Mouse (Mus musculus) layer of hippocampus, adult 8-10 months (tissue): ENCODE measurements around the gene Nin. TPM values are rescaled to one million over a fixed set of nuclear protein-coding genes. Genes with fewer than 3 reads are reported as not detected.

Experiments used
- DNase-seq, 2 experiments: peaks; one replicate each; pipeline ENCODE4 v3.0.0; 2022; ENCODE audit warnings: low spot score in 2 of 2
- total RNA-seq, 4 experiments: library from RNA; stranded (reverse); gene quantifications; 2 replicates each; pipeline ENCODE4 v1.2.4; 2022

Nin gene
- total RNA-seq, 4 experiments from 2014 or later, result 58.1 to 82.5 (median 66.6) TPM

DNA sequence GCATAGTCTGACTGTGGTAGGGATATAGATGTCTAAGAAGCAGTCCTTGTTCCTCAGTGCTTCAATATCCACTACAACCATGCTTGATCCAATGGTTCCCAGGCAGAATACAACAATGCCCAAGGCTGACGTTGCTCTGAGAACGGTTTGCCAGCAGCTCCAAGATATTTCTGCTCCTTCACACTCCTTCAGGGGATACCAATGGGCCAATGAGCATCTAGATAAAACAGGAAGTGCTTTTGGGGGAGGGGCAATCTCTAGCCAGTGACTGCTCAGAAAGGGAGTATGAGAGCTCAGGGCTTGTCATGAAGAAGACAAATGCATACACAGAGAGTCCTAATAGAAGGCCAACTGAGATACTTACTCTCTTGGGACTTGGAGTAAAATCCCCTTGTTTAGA lies 6.0 kb upstream of the Nin start:
- DNase-seq, result no peak

- DNase-seq, result peak; percentile 74 to 76
Observed at GRCm38 (mm10) chr12:70118721-70119345, 5.3 kb upstream of the Nin start.

- DNase-seq, result no peak
Observed at GRCm38 (mm10) chr12:70117146-70117545, 3.6 kb upstream of the Nin start.

- DNase-seq, result peak in 1 of 2 experiments; percentile 25
Observed at GRCm38 (mm10) chr12:70112090-70112383, 1.5 kb downstream of the Nin start.

- peak in 1 of 2 experiments; percentile 52 for DNase-seq
Observed at GRCm38 (mm10) chr12:70111367-70112089, 2.0 kb downstream of the Nin start.

DNA sequence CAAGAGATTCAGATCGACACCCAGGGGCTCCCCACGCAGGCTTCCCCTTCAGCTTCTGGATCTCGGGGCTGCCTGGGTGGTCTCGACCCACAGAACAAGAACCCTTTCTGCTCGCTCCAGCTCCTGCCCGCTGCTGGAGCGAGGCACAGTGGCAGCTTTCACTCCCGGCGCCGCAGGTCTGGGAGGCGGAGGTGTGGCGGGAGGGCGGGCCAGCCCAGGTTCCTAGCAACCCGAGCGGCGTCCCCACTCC lies 2.5 kb downstream of the Nin start:
- DNase-seq, result no peak

GRCm38 (mm10) chr12:70110375-70111116 lies 3.0 kb downstream of the Nin start:
- DNase-seq, result no peak

GRCm38 (mm10) chr12:70109921-70110320 lies 3.6 kb downstream of the Nin start:
- DNase-seq, result no peak

GRCm38 (mm10) chr12:70108104-70108503 lies 5.4 kb downstream of the Nin start:
- no peak for DNase-seq

DNA sequence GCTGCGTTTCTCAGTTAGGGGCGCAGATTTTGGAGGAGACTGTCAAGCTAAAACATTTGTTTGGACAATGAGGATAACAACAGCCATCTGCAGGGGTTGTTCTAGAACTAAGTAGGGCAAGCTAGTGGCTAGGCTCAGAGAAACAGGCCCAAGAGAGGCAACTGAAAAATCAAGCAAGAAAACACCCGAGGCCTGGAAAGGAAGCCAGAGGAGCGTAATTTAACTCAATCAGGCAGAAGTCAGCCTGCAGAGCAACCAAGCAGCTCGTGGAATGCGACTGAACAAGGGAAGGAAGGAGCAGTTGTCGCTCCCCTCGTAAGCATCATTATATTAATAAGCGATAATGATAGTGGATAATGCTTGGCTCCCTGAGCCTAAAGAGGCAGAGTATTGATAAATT lies 7.0 kb downstream of the Nin start:
- DNase-seq, result no peak

DNA sequence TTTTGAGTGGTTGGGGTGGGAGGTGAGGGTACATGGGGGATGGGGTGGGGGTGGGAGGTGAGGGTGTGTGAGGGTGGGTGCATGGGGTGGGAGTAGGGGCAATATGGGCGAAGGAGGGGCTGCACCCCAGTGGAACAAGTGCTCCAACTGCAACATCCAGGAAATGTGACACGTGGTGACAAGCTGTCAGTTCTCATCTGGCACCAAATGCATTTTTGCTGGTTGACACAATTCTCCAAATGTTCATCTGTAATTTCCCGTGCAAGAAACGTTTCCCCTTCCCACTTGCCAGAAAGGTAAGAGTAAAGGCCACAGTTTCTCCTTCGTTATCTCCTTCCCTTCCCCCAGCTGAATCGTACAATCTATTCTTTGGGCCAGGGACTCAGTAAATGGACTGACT lies 7.6 kb downstream of the Nin start:
- DNase-seq, result peak in 1 of 2 experiments; percentile 29

- no peak for DNase-seq
Observed at GRCm38 (mm10) chr12:70104776-70105420, 8.6 kb downstream of the Nin start.

DNA sequence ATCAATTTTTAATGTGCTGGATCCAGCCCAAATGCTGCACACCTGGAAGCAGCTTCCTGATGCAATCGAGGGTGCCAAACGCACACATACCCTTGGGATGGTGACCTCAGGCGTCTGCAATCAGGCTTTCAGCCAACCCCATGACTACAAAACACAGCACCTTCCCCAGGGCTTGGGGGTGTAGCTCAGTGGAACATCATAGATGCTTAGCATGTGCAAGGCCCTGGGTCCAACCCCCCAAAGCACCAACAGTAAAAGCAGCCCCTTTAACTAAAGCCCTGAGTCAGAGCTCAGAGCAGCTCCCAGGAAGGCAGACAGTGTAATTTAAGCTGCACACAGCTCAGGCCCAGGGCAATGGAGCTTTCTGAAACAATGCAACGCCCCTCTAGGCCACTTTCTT lies 9.3 kb downstream of the Nin start:
- no peak for DNase-seq

GRCm38 (mm10) chr12:70103257-70103656 lies 10.3 kb downstream of the Nin start:
- no peak for DNase-seq

GRCm38 (mm10) chr12:70102426-70102825 lies 11.1 kb downstream of the Nin start:
- no peak for DNase-seq

DNA sequence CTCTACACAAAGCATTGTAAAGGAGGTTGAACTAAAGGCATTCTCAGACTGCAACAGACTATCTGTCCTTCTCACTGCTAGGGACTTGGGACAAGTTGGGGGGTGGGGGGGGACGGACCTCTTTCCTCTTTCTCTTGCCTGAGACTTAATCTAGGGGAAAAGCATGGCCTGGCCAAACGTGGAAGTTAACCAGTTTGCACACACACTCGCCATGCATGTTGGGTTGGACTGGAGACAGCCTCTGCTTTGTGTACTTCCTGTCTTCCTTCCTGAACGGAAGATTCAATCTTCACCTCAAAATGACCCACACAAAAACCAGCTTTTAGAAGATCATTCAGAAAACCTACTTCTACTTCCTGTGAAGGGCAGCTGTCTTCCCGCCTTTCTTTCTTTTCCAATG lies 11.7 kb downstream of the Nin start:
- DNase-seq, result no peak

GRCm38 (mm10) chr12:70097901-70098300 lies 15.6 kb downstream of the Nin start:
- DNase-seq, result no peak

DNA sequence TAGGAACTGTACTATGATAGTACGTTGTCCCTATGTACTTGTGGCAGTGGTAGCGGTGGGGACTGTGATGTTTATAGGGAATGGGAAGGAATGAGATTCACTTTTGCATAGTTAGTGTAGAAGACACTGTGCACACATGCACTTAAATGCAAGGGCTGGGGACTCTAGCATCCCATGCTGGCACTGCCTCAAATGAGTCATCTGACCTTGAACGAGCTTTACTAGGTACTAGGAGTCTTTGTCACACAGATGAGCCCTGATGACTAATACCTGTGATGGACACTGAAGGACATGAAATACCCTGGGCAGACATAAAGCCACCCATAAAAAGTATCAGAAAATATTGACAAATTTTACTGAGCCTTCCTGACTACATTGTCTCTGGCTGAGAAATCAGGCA lies 16.2 kb downstream of the Nin start:
- no peak for DNase-seq

- no peak for DNase-seq
Observed at GRCm38 (mm10) chr12:70093266-70093893, 20.1 kb downstream of the Nin start.

GRCm38 (mm10) chr12:70088297-70088696 lies 25.2 kb downstream of the Nin start:
- no peak for DNase-seq

GRCm38 (mm10) chr12:70085351-70085750 lies 28.2 kb downstream of the Nin start:
- no peak for DNase-seq

DNA sequence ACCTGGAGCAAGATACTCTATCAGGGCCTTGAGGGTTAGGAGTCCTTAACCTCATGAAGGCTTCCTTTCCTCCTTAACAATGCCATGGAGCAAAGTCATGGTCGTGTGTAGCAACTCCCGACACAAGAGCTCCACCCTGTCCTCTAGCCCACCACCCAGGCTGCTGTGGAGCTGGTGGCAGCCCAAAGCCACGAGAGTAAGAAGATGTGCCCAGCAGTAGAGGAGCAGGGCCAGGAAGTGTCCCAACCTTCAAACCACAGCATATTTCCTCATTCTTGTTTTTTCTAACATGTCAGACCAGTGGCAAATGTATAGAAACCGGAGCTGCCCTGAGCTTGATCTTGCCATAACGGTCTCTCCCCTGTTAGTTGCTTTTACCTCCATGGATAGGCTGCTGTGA lies 29.3 kb downstream of the Nin start:
- DNase-seq, result no peak
